Mouse (Mus musculus): ENCODE measurements around the gene Celsr1.

DNA sequence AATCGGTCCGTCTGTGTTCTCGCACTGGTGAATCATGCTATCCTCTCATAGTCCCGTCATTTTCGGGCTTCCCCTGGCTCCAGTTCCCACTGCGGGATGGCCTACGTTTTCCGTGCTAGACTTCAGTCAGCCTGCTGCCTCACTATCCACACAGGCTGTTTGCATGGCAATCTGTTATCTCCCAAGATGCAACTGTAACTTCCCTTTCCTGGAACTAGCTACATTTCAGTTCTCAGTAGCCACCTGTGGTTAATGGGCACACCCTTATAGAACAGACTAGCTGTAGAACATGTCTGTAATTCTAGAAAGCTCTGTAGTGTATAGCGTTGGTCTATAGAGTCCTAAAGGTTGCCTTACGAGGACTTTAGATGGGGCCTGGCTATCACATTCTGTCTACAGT is 17.6 kb upstream of the Celsr1 start:
- TF ChIP-seq GATA1 (IDR thresholded peaks at IDR 0.05; ENCODE audit: borderline replicate concordance, low read length) (no peak), FLI1 (IDR thresholded peaks at IDR 0.05; ENCODE audit: low read length) (no peak)
